Mouse (Mus musculus) testis, adult 2 months (tissue): ENCODE results near the gene Dusp5.

Source experiments
- CTCF ChIP-seq: fragments of 200-500 bp; IDR thresholded peaks from 2 replicates; pipeline ENCODE4 v1.5.1; 2012; ENCODE audit warnings: low read depth, mild to moderate bottlenecking, inconsistent platforms, low read length, moderate library complexity; ENCODE audit not compliant: control insufficient read depth, insufficient read depth, insufficient replicate concordance
- POLR2A ChIP-seq: fragments of 200-500 bp; IDR thresholded peaks from 2 replicates; pipeline ENCODE4 v1.6.1; 2012; ENCODE audit warnings: low read depth, mild to moderate bottlenecking, inconsistent platforms, low read length, moderate library complexity; ENCODE audit not compliant: control insufficient read depth

DNA sequence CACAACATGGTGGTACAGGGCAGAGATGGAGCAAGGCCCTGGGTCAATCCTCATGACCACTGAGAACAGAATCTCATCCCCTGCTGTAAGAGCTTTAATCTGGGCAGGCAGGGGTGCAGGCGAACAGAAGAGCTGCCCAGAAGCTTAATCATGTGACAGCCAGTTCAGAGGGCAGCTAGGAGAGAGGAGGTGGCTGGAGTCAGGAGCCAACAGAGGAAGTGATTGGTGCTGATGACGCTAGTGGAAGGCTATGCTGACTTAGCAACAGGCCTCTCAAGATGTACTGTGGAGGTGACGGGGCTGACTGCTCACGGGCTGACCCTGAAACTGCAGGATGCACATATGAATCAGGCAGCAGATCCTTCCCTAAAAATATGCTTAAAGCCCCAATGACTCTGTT lies 35.3 kb downstream of the Dusp5 start:
- TF ChIP-seq CTCF, result no peak
- no peak for TF ChIP-seq POLR2A
